Mouse (Mus musculus) limb, embryonic 14.5 days (tissue): ENCODE results near the gene Map3k5. TPM values are rescaled to one million over a fixed set of nuclear protein-coding genes. Genes with fewer than 3 reads are reported as not detected.

ENCODE experiments used
- ATAC-seq: fragments of 200-750 bp; cut with Nextera tagmentation; 2 replicates; pipeline ENCODE4 v1.8.0; 2017; ENCODE audit warnings: low read depth, moderate number of reproducible peaks, moderate TSS enrichment; ENCODE audit not compliant: low FRiP score
- DNase-seq: peaks from one replicate; pipeline ENCODE4 v3.0.0-alpha.2; 2015; ENCODE audit warnings: low spot score
- H3K27ac ChIP-seq: fragments of 300-500 bp; sonication (generic); replicated peaks from 2 replicates; pipeline ENCODE4 v1.5.1; 2014; ENCODE audit warnings: low read depth, mild to moderate bottlenecking, low read length, moderate library complexity, mixed read lengths
- H3K27me3 ChIP-seq: fragments of 300-500 bp; sonication (generic); 2 replicates; pipeline ENCODE4 v1.6.1; 2014; ENCODE audit warnings: low read length, mixed read lengths; ENCODE audit not compliant: control insufficient read depth, insufficient read depth
- H3K36me3 ChIP-seq: fragments of 300-500 bp; sonication (generic); 2 replicates; pipeline ENCODE4 v1.6.1; 2014; ENCODE audit warnings: mild to moderate bottlenecking, low read length, moderate library complexity, mixed read lengths; ENCODE audit not compliant: control insufficient read depth, insufficient read depth
- H3K4me1 ChIP-seq: fragments of 300-500 bp; sonication (generic); 2 replicates; pipeline ENCODE4 v1.6.1; 2014; ENCODE audit warnings: antibody characterized with exemption, low read length, mixed read lengths; ENCODE audit not compliant: control insufficient read depth, insufficient read depth
- H3K4me2 ChIP-seq: fragments of 300-500 bp; sonication (generic); replicated peaks from 2 replicates; pipeline ENCODE4 v1.6.1; 2014; ENCODE audit warnings: low read depth, mild to moderate bottlenecking, low read length, moderate library complexity; ENCODE audit not compliant: severe bottlenecking
- H3K4me3 ChIP-seq: fragments of 300-500 bp; sonication (generic); replicated peaks from 2 replicates; pipeline ENCODE4 v1.5.1; 2014; ENCODE audit warnings: low read length
- H3K9ac ChIP-seq: fragments of 300-500 bp; sonication (generic); 2 replicates; pipeline ENCODE4 v1.6.1; 2014; ENCODE audit warnings: mild to moderate bottlenecking, low read depth, low read length, moderate library complexity; ENCODE audit not compliant: severe bottlenecking
- H3K9me3 ChIP-seq: fragments of 300-500 bp; sonication (generic); 2 replicates; pipeline ENCODE4 v1.6.1; 2016; ENCODE audit warnings: low read length; ENCODE audit not compliant: control insufficient read depth
- POLR2A ChIP-seq: fragments of 200-500 bp; IDR thresholded peaks from 2 replicates; pipeline ENCODE4 v1.8.0; 2012; ENCODE audit warnings: inconsistent platforms, mild to moderate bottlenecking, moderate library complexity, borderline replicate concordance; ENCODE audit not compliant: insufficient read depth, insufficient read length; ENCODE audit errors: extremely low read depth
- WGBS: fragments of 180-500 bp; shearing (Covaris S2); extraction: QIAGEN DNeasy Blood & Tissue Kit; methylation state at CpG from one replicate; pipeline ENCODE4 v1.1.7; 2014; 5-methylcytosine and 5-hydroxymethylcytosine counted together
- polyA plus RNA-seq, 2 experiments: library from polyadenylated mRNA; depleted of rRNA in 1 of 2; stranded (reverse) in 1 of 2; unstranded in 1 of 2; fragments of >200 nt; fragmentation: Nextera tagmentation in 1 of 2; extraction: Ambion mirVana in 1 of 2; gene quantifications; 2 replicates each; pipeline versions ENCODE4 v1.2.1 to v1.2.3; 2012 to 2014

The Map3k5 gene
- polyA plus RNA-seq, 2 experiments, result 2.0 to 3.5 TPM

DNA sequence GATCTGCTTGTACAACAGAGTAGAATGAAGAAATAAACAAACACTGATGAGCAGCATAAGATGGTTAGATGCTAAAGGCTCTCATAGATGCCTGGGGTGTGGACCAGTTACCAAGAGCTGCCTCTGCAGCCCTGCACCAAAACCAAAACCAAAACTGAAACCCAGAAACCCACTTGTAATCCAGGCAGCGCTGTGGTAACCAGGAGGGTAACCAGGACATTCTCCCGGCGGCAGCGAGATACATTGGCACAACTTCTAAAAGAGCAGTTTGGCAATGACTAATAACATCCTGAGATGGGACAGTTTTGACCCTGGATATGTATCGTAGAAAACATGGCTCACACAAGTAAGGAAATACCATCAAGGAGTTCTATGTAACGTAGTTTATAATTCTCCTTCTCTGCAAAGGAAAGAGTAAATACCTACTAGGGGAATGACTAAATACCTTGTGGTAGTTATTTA is 71.2 kb downstream of the Map3k5 start:
- H3K36me3 ChIP-seq, result no peaks in the 10 kb centered on the region
- H3K9me3 ChIP-seq, result no peaks in the 10 kb centered on the region
- WGBS, result 87% methylated on average over 6 of the region's 6 CpGs
- TF ChIP-seq POLR2A, result no peak
- no peak overlapping the region for H3K27ac ChIP-seq
- H3K4me1 ChIP-seq, result no peaks in the 10 kb centered on the region
- H3K4me3 ChIP-seq, result no peak overlapping the region
- no peak overlapping the region for H3K4me2 ChIP-seq
- DNase-seq (no peak), ATAC-seq (no peak)
- H3K9ac ChIP-seq, result no peak overlapping the region
- no peaks in the 10 kb centered on the region for H3K27me3 ChIP-seq

DNA sequence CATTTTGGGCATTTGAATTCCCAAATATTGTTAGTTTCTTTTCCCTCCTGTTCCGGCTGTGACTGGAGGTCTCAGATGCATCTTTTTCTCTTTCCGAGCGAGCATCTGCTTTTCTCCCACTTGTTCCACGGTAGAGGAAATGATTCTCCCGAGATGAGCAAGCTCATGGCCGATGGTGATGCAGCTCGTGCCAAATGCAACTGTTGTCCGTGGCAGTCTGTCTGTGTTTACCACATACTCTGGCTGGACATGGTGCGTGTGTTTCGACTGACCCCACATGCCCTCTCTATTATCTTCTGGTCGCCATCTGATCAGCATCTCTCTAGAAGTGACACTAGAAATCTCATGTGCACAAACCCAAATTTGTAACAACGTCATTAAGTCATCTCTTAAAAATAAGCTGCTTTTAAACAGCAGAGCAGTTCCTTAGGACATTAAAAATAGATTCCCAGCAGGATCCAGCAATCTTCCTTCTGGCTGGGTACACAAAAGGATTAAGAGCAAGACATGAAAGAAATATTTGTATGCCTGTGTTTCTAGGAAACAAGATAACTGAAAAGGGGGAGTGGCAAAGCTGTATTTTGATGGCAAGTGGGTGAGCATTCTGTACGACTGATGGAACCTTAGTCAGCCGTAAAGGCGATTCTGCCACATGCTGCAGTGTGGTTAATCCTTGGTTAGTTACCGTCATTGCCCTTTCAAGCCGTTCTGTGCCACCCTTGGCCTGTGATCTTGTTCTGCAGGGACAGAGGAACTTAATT is 72.2 kb downstream of the Map3k5 start:
- WGBS, result 82% methylated on average over 17 of the region's 17 CpGs
- Histone ChIP-seq H3K4me2 (no peak overlapping the region), H3K27me3 (no peaks in the 10 kb centered on the region), H3K9ac (no peak overlapping the region), H3K36me3 (no peaks in the 10 kb centered on the region), H3K27ac (no peak overlapping the region), H3K9me3 (no peaks in the 10 kb centered on the region), H3K4me1 (no peaks in the 10 kb centered on the region), H3K4me3 (no peak overlapping the region)
- DNase-seq, result no peak
- ATAC-seq, result no peak
- TF ChIP-seq POLR2A, result no peak

DNA sequence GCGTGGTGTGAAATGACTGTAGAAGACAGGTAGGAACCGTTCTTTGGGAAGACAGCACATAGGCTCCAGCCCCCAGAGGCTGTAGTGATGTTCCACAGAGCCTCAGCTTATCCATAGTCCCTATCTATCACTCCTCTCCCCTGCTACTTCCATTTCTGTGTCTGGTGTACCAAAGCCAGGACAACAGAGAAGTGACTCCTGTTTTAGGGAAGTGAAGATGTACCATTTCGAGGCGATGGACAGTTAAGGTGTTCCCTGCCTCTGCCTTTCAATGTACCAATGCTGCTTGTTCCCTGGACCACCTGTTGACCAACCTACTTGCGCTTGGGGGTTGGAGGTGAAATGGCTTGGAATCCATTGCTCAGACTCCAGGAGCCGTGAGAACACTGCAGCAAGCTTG is 75.0 kb downstream of the Map3k5 start:
- Histone ChIP-seq H3K36me3 (no peaks in the 10 kb centered on the region), H3K9ac (no peak overlapping the region), H3K4me1 (no peaks in the 10 kb centered on the region), H3K27ac (no peak overlapping the region), H3K9me3 (no peaks in the 10 kb centered on the region), H3K4me2 (no peak overlapping the region), H3K4me3 (no peak overlapping the region), H3K27me3 (no peaks in the 10 kb centered on the region)
- DNase-seq (no peak), ATAC-seq (no peak)
- WGBS, result 85% methylated on average over 6 of the region's 6 CpGs
- TF ChIP-seq POLR2A, result no peak

DNA sequence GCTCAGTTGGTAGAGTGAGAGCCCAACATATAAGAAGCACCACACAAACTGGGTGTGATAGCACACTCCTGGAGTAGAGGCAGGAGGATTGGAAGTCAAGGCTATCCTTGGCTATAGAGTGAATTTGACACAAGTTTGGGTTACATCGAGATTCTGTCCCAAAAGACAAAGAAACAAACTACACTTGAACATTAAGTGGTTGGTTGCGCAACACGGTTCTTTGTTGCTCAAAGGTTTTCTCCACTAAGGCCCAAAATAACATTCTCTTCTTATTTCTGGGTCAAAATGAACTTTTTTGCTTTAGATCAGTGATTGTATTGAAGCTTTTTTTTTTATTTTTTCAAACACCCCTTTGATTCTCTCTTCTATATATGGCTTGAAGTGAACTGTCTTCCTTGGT is 75.7 kb downstream of the Map3k5 start:
- Histone ChIP-seq H3K4me3 (no peak overlapping the region), H3K9ac (no peak overlapping the region), H3K27me3 (no peaks in the 10 kb centered on the region), H3K9me3 (no peaks in the 10 kb centered on the region), H3K27ac (no peak overlapping the region), H3K4me1 (no peaks in the 10 kb centered on the region), H3K4me2 (no peak overlapping the region), H3K36me3 (no peaks in the 10 kb centered on the region)
- no peak for TF ChIP-seq POLR2A
- WGBS, result 96% methylated on average over 3 of the region's 3 CpGs
- ATAC-seq (no peak), DNase-seq (no peak)

DNA sequence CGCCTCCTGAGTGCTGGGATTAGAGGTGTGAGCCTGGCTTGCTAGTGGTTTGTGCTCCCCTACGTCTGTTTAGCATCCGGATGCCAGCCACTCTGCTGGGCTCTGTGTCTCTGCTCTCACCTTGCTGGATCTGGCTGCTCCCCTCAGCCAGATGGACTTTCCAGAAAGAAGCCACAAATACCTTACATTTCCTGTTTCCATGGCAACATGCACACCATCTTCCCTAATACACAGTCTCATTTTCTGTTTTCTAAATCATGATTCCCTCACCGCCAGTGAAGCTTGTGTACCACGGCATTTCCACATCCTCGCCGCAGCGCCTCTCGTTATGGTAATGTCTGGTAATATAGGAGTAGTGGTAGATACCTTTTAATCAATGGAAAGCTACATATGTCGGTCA is 84.1 kb downstream of the Map3k5 start:
- no peaks in the 10 kb centered on the region for H3K27me3 ChIP-seq
- ATAC-seq (no peak), DNase-seq (no peak)
- H3K36me3 ChIP-seq, result no peaks in the 10 kb centered on the region
- H3K4me2 ChIP-seq, result no peak overlapping the region
- H3K9ac ChIP-seq, result no peak overlapping the region
- no peaks in the 10 kb centered on the region for H3K4me1 ChIP-seq
- H3K9me3 ChIP-seq, result peaks cover 4% of the 10 kb centered on the region; the same call in 1 of the 2 replicates
- H3K4me3 ChIP-seq, result no peak overlapping the region
- H3K27ac ChIP-seq, result no peak overlapping the region
- TF ChIP-seq POLR2A, result no peak
- WGBS, result 87% methylated on average over 10 of the region's 10 CpGs
